Mouse (Mus musculus) cerebellum, adult 2 months (tissue): ENCODE data around the gene Amt. TPM values are rescaled to one million over a fixed set of nuclear protein-coding genes. Genes with fewer than 3 reads are reported as not detected.

ENCODE experiments used
- DNase-seq, 2 experiments: peaks; one replicate each; pipeline ENCODE4 v3.0.0; 2021
- H3K27ac ChIP-seq: fragments of 200-500 bp; 2 replicates; pipeline ENCODE4 v1.5.1; 2012; ENCODE audit warnings: low read length, control low read depth, inconsistent platforms; ENCODE audit not compliant: insufficient read depth
- H3K27me3 ChIP-seq: fragments of 200-500 bp; 2 replicates; pipeline ENCODE4 v1.6.1; 2012; ENCODE audit warnings: inconsistent platforms, mild to moderate bottlenecking, low read length, moderate library complexity; ENCODE audit not compliant: control insufficient read depth, insufficient read depth
- H3K4me1 ChIP-seq: fragments of 200-500 bp; 2 replicates; pipeline ENCODE4 v1.6.1; 2011; ENCODE audit warnings: low read length; ENCODE audit not compliant: control insufficient read depth, insufficient read depth
- H3K4me3 ChIP-seq: fragments of 200-500 bp; replicated peaks from 2 replicates; pipeline ENCODE3; 2011; ENCODE audit warnings: mild to moderate bottlenecking, low read depth, low read length, control low read depth; ENCODE audit not compliant: insufficient read depth
- CTCF ChIP-seq: fragments of 200-500 bp; IDR thresholded peaks from 2 replicates; pipeline ENCODE4 v1.5.1; 2011; ENCODE audit warnings: low read depth, mild to moderate bottlenecking, control low read depth, low read length, moderate library complexity, borderline replicate concordance; ENCODE audit not compliant: insufficient read depth
- POLR2A ChIP-seq: fragments of 200-500 bp; IDR thresholded peaks from 2 replicates; pipeline ENCODE4 v1.6.1; 2011; ENCODE audit warnings: low read length, control low read depth, borderline replicate concordance; ENCODE audit not compliant: insufficient read depth
- WGBS: fragments of 180-500 bp; shearing (Covaris S2); methylation state at CpG from one replicate; pipeline ENCODE4 v1.1.7; 2018; 5-methylcytosine and 5-hydroxymethylcytosine counted together
- polyA plus RNA-seq: library from polyadenylated mRNA; depleted of rRNA; stranded (reverse); fragments of >200 nt; gene quantifications from 2 replicates; pipeline ENCODE4 v1.2.3, GENCODE M21; 2012

The Amt gene
- polyA plus RNA-seq, 1 experiment: 63.2 TPM

- H3K27me3 ChIP-seq: no peaks in the 10 kb centered on the region
- no peak overlapping the region for H3K4me3 ChIP-seq
- TF ChIP-seq CTCF: no peak
- no peak for DNase-seq
- WGBS: 71% methylated on average over 2 of the region's 2 CpGs
- no peaks in the 10 kb centered on the region for H3K4me1 ChIP-seq
- H3K27ac ChIP-seq: no peak overlapping the region
Observed at GRCm38 (mm10) chr9:108289347-108289746, 7.3 kb upstream of the Amt start.

GRCm38 (mm10) chr9:108290016-108290750 lies 6.5 kb upstream of the Amt start, which contains the start of gene Nicn1:
Nicn1 (plus strand) TSS chr9:108290429.
- TF ChIP-seq POLR2A (peak; percentile 77; the same call in 1 of the 2 replicates), CTCF (no peak)
- WGBS: under 1% methylated on average over 32 of the region's 32 CpGs
- Histone ChIP-seq H3K27ac (peak within 1 kb of the TSS; percentile 30; the same call in 1 of the 2 replicates), H3K4me1 (no peaks in the 10 kb centered on the region), H3K4me3 (peak within 1 kb of the TSS; percentile 94), H3K27me3 (no peaks in the 10 kb centered on the region)
- peak; percentile 90 to 96 for DNase-seq

GRCm38 (mm10) chr9:108290773-108291172 lies 5.9 kb upstream of the Amt start:
- Histone ChIP-seq H3K4me1 (no peaks in the 10 kb centered on the region), H3K27ac (no peak overlapping the region), H3K4me3 (peak overlapping the region; percentile 94), H3K27me3 (no peaks in the 10 kb centered on the region)
- peak in 1 of 2 experiments; percentile 22 for DNase-seq
- TF ChIP-seq POLR2A: no peak
- no peak for TF ChIP-seq CTCF
- WGBS: 28% methylated on average over 6 of the region's 6 CpGs

- no peak for DNase-seq
- Histone ChIP-seq H3K27me3 (no peaks in the 10 kb centered on the region), H3K4me3 (no peak overlapping the region), H3K4me1 (peaks cover 5% of the 10 kb centered on the region; the same call in 1 of the 2 replicates), H3K27ac (no peak overlapping the region)
- WGBS: 90% methylated on average over 3 of the region's 3 CpGs
- TF ChIP-seq POLR2A (no peak), CTCF (no peak)
Observed at GRCm38 (mm10) chr9:108301853-108302252, 5.2 kb downstream of the Amt start.

- no peak for DNase-seq
- WGBS: 82% methylated on average over 4 of the region's 4 CpGs
- peak overlapping the region; percentile 86 for H3K4me3 ChIP-seq
- H3K27ac ChIP-seq: no peak overlapping the region
- peaks cover 5% of the 10 kb centered on the region; the same call in 1 of the 2 replicates for H3K4me1 ChIP-seq
- TF ChIP-seq CTCF: no peak
- no peak for TF ChIP-seq POLR2A
- no peaks in the 10 kb centered on the region for H3K27me3 ChIP-seq
Observed at GRCm38 (mm10) chr9:108304716-108305115, 8.1 kb downstream of the Amt start.

- no peak for DNase-seq
- H3K27me3 ChIP-seq: no peaks in the 10 kb centered on the region
- H3K4me1 ChIP-seq: peaks cover 5% of the 10 kb centered on the region; the same call in 1 of the 2 replicates
- H3K4me3 ChIP-seq: peak overlapping the region; percentile 86
- no peak for TF ChIP-seq CTCF
- TF ChIP-seq POLR2A: no peak
- WGBS: 0% methylated on average over 1 of the region's 1 CpGs
- H3K27ac ChIP-seq: peak overlapping the region; percentile 69
Observed at GRCm38 (mm10) chr9:108305170-108305569, 8.5 kb downstream of the Amt start.

- Histone ChIP-seq H3K4me3 (peak within 1 kb of the TSS; percentile 97), H3K27me3 (no peaks in the 10 kb centered on the region), H3K27ac (peak within 1 kb of the TSS; percentile 84), H3K4me1 (peaks cover 5% of the 10 kb centered on the region; the same call in 1 of the 2 replicates)
- DNase-seq: peak; percentile 98 to 100
- WGBS: 0% methylated on average over 80 of the region's 81 CpGs
- TF ChIP-seq POLR2A (peak; percentile 96), CTCF (no peak)
Observed at GRCm38 (mm10) chr9:108305629-108306520, 9.2 kb downstream of the Amt start, which contains the start of the genes Rhoa and Tcta. Rhoa (plus strand) TSS chr9:108306129. Tcta (minus strand) TSS chr9:108306160.

- DNase-seq: peak in 1 of 2 experiments; percentile 76
- H3K27ac ChIP-seq: peak overlapping the region; percentile 84
- no peaks in the 10 kb centered on the region for H3K27me3 ChIP-seq
- peaks cover 5% of the 10 kb centered on the region; the same call in 1 of the 2 replicates for H3K4me1 ChIP-seq
- WGBS: under 1% methylated on average over 44 of the region's 51 CpGs
- TF ChIP-seq CTCF: no peak
- H3K4me3 ChIP-seq: peak overlapping the region; percentile 97
Observed at GRCm38 (mm10) chr9:108306571-108306980, 9.9 kb downstream of the Amt start.
